Mouse (Mus musculus) urinary bladder, adult 18-20 months (tissue): ENCODE results near the gene Daw1.
A peak's percentile ranks its signal among the peaks of the same experiment; 100 is the strongest.

Experiments
- DNase-seq, 2 experiments: peaks; one replicate each; pipeline ENCODE4 v3.0.0; 2022; ENCODE audit warnings: low spot score in 2 of 2, mixed read lengths in 2 of 2

The Daw1 gene

DNA sequence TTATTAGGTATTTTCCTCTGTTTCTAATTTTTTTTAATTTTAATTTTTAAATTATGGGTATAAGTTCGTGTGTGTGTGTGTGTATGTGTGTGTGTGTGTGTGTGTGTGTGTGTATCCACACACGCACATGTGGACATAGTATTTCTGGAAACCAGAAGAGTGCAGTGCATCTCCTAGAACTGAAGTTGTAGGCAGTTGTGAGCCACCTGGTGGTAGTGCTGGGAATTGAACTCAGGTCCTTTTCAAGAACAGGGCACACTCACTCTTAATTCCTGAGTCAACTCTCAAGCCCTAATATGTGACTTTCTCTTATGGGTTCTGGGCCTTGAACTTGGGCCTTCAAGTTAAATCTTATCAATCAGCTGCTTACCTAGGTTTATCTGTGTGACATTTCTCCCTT, 27.6 kb downstream of the Daw1 start:
- peak in 1 of 2 experiments; percentile 44 for DNase-seq

- no peak for DNase-seq
These were observed 50.4 kb downstream of the Daw1 start for GRCm38 (mm10) chr1:83209981-83210380.

DNA sequence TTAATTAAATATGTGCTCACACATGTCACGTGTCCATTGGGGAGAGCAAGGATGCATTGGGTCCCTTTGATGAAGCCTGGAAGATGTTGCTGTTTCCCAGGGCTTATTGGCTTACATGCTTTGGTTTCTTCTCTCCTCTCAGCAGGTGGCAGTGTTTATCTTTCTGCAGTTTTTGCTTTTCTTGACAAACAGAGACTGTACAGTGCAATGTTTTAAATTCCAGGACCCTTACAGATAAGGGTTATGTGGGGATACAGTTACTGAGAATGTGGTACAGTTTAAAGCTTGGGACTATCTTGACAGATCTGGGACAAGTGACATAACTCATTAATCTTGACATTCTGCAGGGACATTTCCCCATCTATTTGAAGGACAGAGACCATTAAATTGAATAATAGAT, 58.7 kb downstream of the Daw1 start:
- DNase-seq = no peak

DNA sequence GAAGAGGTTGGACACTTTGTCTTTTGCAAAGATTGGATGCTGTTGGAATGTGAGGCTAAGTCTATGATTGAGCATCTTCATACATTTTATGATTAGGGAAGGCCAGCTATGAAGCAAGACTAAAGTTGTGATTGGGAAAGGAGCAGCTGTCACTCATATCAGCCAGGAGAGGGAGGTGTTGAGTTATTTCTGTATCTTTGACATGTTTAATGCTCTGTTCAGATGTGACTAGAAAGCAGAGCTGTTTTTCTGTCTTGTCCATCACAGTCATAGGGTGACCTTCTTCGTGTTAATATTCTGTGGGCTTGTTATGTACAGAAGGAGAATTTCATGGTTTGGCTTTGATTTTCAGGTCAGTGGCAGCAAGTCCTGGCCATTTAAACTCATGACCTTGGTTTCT, 63.5 kb downstream of the Daw1 start:
- DNase-seq = no peak

DNA sequence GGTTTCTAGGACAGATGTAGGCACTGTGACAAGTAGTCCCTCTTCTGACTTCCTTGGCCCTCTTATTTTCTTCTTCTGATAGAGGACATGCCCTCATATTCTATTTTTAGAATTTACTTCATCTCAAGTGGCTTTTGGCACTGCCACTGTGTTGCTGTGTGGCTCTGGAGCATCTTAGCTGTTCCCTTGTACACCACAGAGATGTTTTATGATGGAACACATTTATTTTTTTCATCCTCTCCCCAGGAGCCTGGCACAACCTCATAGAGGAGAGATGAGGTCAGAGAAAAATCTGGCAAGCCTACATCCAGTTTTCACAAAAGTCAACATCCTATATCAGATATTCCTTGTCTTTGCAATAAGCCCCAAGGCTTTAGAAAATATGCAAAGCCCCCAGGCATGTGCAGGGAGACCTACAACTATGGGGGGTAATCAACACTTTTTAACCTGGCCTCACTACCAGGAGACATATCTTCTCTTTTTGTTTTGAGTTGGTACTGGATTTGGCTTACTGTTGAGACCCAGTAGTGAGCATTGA, 64.9 kb downstream of the Daw1 start:
- no peak for DNase-seq

DNA sequence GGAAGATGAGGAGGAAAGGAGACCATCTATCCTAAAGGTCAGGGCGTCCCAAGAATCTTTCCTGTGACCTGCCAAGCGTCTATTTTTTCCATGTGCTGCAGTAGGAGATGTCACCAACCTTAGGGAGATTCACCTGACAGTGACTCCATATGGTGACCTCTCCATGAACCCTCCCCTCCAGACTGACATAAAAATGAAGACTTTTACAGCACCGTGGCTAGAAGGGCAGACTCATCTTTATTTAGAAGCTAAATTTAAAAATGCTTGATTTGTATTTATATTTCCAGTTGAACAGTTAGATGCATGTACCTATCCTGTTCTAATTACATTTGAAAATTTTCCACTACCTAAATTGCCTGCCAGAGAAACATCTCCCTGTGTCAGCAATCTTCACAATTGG, 68.4 kb downstream of the Daw1 start:
- no peak for DNase-seq

DNA sequence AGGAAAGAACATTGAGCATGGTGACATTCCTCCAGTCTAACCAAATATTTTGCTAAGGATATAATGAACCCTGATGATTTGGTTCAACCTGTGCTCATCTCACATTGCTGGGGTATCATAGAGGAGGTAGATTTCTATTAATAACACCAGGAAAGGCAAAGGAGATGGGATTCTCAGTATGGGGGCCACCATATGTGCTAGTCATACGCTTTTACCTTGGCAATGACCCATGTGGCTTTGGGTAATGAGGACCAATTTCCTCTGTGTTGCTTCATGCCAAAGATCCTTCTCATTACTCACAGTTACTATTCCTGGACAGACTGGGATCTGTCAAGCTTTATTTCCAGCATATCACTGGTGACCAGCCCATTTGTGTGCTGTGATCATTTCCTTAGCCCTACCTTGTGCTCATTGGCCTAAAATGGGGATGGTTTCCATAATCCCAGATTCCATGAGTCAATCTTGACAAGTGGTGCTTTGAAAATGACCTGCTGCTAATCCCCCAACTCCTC, 88.7 kb downstream of the Daw1 start:
- DNase-seq = no peak

DNA sequence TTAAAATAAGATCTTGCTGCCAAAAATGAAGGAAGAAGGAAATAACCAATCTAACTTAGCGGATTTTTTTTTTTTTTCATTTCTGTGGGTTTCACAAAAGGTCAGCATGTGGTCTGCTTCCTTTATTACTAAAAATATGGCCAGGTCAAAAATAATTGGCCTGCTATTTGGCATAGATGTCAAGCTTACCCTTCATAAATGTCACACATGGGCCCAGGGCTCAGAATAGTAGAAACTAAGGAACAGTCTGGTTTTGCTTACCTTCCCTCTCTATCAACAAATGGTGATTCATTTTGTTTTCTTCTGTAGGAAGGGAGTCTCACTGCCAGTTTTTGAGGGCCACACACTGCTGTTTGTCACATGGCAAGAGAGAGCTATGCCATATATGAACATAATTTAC, 92.2 kb downstream of the Daw1 start:
- DNase-seq = no peak
